Mouse (Mus musculus): Measurements from ENCODE around the gene Zfp563.
A peak's percentile ranks its signal among the peaks of the same experiment; 100 is the strongest.

The Zfp563 gene

GRCm38 (mm10) chr17:33089220-33089949 lies at the start of gene Zfp563:
Gene Zfp563 (plus strand): TSS chr17:33089310.
- peak; percentile 95 to 98 for DNase-seq (ENCODE audit: low spot score in 2 of 2)

- DNase-seq (ENCODE audit: low spot score in 2 of 2), result no peak
These were observed 30.3 kb upstream of the Zfp563 start for GRCm38 (mm10) chr17:33058791-33059190.

DNA sequence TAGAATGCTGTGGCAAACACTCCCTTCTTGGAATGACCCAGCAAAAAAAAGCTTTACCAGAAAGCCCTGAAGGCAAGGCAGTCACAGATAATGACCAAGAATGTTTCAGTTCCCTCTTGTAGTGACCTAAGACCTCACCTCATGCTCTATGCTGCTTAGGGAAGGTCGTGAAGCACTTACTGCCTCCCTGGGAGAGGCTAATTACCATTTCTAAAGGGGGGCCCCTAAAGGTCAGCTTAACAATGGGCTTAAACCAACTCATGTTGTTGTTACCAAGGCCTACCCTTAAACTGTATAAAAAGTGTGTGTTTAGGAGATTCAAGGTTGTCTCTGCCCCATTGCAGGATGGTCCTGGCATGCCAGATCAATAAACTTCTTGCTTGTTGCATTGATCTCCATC lies 26.1 kb upstream of the Zfp563 start:
- DNase-seq (ENCODE audit: low spot score in 2 of 2), result no peak

DNA sequence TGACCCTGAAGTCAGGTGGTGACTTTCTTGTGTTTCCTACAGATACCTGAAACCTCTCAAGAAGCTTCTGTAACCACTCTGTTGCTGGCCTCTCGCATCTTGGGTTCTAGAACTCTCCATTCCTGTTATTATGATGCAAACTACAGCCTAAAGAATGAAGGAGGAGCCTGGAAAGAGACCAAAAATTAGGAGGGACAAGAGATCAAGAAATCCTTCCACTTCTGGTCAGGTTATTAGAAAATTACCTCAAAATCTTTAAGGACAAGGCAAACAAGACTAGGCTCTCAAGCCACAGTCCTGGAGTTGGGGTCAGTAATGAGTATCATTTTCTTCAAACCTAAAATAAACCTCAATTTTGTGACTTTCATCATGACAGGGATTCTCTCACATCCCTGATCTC lies 21.2 kb upstream of the Zfp563 start, which contains the start of gene 4921501E09Rik:
Gene 4921501E09Rik (minus strand): TSS at position 101 of the 400 bp plus-strand sequence.
- DNase-seq (ENCODE audit: low spot score in 2 of 2), result no peak

DNA sequence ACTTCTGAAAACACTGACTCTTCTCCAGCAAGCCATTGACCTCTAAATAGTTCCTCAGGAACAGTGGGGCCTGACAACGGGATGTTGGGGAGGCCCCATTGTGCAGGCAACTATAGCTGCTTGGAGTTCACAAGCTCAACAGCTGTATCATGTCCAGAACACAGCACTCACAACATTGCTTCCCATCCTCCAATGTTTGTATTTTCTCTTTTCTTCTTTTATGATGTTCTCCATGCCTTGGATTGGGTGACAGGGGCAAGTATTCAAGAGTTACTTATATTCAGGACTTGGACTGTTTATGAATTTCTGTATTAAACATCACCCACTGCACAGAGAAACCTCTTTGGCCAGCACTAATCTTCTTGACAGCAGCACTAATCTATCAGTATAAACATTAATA lies 2.5 kb downstream of the Zfp563 start:
- DNase-seq (ENCODE audit: low spot score in 2 of 2), result no peak

- DNase-seq (ENCODE audit: low spot score in 2 of 2), result peak; percentile 84 to 92
These were observed 3.5 kb downstream of the Zfp563 start for GRCm38 (mm10) chr17:33092391-33093193.

DNA sequence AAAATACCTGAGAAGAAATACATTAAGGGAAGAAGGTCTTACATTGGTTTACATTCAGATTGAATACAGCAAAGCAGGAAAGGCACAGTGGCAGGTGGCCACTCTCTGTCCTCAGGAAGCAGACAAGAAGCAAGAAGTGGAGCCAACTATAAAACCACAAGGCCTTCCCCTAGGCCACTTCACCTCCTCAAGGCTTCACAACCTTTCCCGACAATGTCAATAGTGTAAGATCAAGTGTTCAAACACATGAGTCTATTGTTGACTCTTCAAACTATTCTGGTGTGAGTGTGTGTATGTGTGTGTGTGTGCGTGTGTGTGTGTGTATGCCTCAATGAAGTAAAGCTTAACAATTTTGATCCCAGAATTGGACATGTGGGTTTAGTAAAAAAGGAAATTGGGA lies 8.3 kb downstream of the Zfp563 start:
- DNase-seq (ENCODE audit: low spot score in 2 of 2), result no peak

DNA sequence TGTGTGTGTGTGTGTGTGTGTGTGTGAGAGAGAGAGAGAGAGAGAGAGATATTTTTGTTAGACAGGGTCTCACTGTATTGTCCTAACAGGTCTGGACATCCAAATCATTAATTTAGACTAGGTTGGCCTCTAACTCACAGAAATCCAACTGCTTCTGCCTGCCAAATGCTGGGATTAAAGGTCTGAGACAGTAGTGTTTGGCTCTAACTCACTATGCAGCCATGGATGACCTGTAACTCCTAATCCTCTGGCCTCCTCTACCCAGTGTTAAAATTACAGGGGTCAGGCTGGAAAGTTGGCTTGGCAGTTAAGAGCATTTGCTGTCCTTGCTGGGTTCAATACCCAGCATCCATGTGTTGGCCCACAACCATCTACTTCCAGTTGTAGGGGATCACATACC lies 35.4 kb downstream of the Zfp563 start:
- DNase-seq (ENCODE audit: low spot score in 2 of 2), result no peak

DNA sequence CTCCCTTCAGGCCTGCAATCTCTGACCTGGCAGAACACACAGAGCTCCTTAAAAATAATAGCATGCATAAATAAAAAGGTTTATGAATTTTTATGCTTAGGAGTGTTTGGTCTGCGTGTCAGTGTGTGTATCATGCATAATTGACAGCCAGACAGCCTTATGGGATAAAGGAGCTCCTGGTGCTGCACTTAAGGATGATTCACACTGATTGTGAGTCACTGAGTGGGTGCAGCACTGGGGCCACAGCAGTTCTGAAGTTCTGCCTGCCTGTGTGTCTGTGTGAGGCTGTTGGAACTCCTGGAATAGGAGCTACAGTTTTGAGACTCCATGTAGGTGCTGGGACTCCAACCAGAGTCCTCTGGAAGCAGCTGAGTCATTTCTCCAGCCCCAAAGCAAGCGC lies 37.1 kb downstream of the Zfp563 start:
- DNase-seq (ENCODE audit: low spot score in 2 of 2), result peak; percentile 10

DNA sequence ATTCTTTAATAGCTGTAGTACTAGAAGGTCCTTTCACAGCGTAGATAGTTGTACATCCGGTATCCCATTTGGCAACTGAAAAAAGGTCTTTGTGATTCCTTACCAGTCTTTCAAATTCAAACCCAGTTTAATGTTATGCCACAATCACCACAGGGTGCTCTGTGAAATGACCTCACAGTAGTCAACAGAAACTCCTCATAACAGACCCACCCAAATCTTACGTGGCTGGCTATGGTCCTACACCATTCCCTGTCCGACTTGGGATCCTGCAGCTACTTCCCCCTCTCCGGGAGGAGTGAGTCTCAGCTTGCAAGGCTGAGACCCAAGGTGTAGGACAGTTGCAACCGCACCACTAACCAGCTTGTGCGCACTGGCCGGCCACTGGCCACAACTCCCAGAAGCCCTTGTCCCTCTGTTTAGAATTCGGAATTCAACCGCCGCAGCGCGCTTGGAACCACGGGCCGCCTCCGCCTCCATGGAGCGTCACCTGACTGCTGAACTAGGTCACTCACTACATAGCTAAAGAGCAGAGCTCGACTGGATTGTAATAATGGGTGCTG lies 50.2 kb downstream of the Zfp563 start, which contains the start of gene Morc2b:
Gene Morc2b (minus strand): TSS at position 423 of the 560 bp plus-strand sequence.
- no peak for DNase-seq (ENCODE audit: low spot score in 2 of 2)

Data from right cerebral cortex, adult 2 months (tissue).